Mouse (Mus musculus) skeletal muscle tissue, postnatal 0 days (tissue): ENCODE measurements around the gene Hyal3. TPM values are rescaled to one million over a fixed set of nuclear protein-coding genes. Genes with fewer than 3 reads are reported as not detected.

Experiments
- polyA plus RNA-seq: library from polyadenylated mRNA; unstranded; fragments of >200 nt; fragmentation: Nextera tagmentation; extraction: Ambion mirVana; gene quantifications from 2 replicates; pipeline ENCODE4 v1.2.1, GENCODE M21; 2015

Gene Hyal3
- 0.24 and 0.34 TPM in 2 replicates for polyA plus RNA-seq

DNA sequence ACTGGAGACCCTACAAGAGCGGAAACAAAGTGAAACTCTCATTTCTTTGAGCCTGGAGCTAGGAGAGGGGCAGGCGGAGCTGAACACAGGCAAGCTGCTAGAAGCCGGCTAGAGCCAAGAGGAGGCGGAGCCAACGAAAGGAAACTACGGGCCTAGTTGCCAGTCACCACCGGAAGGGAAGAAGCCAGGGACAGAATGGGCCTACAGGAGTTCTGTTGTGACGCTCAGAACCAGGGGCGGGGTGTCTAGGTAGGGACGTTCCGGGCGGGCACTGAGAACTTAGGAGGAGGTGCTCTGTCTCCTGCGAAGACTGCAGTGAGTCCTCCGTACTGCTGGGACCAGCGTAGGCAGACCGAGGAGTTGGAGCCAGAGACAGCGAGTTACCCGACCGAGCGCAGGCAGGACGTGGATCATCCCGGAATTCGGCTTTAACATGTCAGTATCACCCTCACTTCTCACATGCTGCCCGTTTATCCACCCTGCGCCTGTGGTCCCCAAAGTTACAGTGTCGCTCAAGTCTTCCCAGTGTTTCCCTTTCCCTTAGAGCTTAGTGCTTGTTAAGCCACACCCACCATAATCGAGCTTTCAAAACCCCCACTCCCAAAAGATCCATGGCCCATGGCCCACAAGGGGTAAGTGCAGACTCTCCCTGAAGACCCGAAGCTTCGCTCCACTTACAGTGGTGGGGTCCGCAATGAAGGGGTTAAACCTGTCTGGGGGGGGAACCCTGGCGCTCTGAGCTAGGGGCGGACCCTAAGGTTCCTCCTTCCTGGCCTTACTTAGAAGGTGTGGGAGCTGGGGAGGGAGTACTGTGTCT is at the start of gene Hyal3:
Hyal3 (plus strand) TSS at position 318 of the 817 bp plus-strand sequence.

DNA sequence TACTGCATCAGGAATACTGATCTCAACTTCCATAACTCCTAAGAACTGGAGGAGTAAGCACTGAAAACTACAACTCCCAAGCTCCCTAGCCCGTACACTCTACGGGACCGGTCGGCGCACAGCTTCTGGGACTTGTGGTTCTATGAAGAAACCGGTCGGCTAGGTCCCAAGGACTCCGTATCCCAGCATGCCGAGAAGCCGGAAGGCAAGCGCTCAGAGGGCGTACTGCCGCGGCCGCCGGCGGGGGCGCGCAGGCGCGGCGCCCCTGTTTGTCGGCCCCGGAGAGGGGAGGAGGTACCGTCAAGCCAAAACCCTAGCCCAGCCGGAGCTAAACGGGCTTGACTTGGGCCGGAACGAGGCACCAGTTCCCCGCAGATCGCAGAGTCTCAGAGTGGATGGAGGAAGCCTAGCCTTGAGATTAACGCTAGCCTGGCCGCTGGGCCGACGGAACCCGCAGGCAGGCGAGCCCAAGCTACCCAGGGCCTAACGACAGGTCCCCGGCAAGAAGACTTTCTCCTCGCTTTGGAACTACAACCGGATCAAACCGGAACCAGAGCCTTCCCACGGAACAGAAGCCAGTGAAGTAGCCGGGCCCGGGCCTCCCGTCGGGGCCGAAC is 46.7 kb upstream of the Hyal3 start, which contains the start of gene Tmem115:
Tmem115 (plus strand) TSS at position 155 of the 617 bp plus-strand sequence.

DNA sequence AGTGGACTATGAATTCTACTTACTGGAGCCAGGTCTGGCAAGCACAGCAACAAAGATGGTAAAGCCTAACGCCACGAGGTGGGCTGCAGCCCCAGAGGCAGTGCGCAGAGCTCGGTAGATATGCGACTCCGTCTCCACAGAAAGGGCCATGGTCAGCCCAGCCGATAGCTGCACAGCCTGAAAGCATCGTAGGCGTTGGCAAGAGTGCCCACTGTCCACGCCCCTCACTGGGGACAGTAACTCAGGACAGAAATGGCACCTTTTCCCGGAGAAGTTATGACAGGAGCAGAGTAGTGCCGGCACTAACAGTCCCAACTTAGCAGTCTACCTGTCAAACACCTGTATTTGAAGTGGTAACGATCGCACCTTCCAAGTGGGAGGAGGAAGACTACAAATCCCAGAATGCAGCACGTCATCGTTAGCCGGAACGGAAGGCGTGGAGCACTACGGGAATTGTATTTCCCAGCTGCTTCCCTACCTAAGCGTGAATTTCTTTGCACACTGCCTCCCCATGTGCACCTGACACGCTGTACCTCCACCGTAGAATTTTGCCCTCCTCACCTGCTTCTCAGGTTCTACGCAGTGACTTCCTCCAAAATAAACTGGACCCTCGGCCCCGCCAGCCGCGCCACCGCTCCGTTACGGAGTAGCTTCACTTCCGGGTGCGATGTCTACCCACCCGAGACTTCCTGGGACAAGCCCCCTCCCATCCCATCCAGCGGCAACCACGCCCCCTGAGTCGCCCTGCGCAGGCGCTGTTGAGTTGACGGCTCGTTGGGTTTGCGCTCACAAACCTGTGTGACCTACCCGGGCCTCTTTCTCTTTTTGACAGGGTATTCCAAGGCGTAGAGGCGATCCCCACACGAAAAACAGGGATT is 38.9 kb upstream of the Hyal3 start, which contains the start of the genes Cyb561d2 and Nprl2:
Cyb561d2 (minus strand) TSS at position 720 of the 878 bp plus-strand sequence.
Nprl2 (plus strand) TSS at position 753 of the 878 bp plus-strand sequence.

DNA sequence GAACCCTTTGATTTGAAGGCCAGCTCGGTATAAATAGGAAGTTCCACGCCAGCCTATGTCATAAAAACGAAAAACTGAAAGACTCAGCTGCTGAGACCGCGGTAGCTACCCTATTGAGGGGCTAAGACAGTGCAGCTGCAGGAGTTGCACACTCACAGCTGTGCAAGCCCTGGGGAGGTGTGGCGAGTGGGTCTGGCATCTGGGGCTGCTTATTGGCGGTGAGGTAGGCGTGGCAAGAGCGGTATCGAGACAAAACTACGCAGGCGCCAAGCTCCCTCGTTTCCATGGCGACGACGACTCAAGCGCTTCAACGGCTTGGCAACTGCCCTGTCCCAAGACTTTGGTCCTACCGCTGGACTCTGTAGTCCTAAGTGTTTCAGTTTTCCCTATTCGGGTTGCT is 33.6 kb upstream of the Hyal3 start, which contains the start of gene Zmynd10:
Zmynd10 (plus strand) TSS at position 273 of the 400 bp plus-strand sequence.

DNA sequence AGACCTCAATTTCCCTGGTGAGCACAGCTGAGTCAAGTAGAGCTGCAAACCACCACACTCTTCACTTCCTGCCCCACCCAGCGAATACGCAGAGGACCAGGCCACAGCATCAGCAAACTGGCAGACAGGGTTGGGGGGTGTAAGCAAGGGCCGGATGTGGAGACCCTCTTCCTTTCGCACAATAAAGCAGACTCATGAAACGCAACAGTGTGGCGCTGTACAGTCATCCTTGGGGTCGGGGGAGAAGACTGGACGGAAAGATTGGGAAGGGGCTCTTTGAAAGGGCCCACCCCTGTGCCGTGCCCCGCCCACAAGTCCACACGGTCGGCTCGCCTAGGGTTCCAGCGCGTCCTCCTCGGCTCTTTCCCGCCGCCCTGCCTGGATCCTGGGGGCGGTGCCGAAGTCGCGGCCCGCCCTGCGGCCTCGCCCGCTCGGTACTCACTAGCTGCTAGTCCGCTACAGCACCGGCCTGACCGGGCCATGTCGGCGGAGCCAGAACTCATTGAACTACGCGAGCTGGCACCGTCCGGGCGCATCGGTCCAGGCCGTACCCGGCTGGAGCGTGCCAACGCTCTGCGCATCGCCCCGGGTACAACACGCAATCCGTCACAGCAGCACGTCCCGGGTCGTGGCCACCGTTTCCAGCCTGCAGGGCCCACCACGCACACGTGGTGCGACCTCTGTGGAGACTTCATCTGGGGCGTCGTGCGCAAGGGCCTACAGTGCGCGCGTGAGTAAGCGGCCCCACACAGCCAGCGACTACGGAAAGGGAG is 29.3 kb upstream of the Hyal3 start, which contains the start of gene Rassf1:
Rassf1 (plus strand) TSS at position 439 of the 773 bp plus-strand sequence.

DNA sequence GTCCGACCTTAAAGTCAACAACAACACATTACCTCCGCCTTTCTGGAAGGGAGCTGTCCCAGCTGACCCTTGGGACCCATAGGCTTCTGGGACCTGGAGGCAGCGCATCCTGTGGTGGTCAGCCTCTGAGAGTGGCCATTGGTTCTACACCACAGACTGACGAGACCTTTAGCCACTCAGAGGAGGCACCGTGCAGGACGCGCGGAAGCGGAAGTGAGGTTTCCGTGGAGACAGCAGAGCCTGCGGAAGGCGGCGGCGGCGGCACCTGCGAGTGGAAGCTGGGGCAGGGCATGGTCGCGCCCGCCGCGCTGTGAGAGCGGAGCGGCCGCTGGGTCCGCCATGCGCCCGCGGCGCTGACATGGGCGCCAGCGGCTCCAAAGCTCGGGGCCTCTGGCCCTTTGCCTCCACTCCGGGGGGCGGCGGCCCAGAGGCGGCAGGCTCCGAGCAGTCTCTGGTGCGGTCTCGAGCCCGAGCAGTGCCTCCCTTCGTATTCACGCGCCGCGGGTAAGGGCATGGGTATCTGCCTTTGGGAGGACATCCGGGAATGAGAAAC is 17.5 kb upstream of the Hyal3 start, which contains the start of gene Tusc2:
Tusc2 (plus strand) TSS at position 227 of the 553 bp plus-strand sequence.

DNA sequence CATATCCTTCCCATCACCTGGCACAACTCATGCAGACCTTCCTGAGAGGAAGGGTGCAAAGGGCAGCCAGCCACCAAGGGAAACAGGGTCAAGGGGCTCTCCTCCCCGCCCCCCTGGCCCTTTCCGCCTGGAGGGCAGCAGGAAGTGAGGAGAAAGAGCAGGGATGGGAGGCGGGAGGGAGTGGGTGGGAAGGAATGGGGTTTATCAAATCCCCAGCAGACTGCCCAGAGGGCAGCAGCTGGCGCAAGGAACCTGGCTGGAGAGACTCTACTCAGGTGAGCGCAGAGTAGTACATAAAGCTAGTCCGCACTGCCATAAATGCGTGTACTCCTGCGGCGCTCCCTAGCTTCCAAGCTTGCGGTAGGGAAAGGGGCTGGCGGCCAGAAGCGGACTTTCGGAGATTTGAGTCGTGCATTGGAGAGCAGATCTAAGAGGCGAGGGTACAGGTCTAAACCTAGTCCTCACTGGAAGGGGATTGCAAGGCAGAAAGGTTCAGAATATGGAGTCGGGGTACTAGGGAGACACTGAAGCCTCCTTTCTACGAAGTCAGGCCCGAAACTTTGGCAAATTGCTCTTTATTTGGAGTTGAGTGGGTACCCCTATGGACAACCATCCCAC is 12.8 kb upstream of the Hyal3 start, which contains the start of gene Hyal2:
Hyal2 (plus strand) TSS at position 244 of the 618 bp plus-strand sequence.

DNA sequence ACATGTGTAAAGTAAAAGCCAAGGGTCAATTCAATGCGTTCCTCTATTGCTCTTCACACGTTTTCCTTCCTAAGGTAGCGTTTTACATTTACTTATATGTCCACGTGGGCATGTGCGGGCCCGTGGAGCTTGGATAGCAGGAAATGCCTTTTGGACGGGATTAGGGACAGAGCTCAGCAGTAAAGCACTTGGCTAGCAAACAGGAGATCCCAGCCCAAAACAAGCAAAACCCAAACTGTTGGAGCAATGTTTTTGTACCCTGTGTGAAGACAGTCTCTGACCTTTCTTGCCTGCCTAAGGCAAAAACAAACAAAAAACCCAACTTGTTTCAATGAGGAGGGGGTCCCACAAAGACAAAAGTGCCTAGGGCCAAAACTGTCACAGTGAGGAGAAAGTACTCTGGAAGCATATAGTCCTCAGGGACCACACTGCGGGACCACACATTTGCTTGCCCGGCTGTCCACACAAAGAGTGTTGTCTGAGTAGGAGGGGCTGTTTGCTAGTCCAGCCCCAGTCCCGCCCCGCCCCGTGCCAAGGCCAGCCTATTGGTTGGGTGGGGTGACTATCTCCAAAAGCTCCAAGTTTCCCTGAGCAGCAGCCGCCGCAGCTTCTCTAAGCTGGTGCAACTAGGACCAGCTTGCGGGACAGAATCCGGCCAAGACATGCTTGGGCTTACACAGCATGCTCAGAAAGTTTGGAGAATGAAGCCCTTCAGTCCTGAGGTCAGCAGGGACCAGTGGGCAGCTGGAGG is 4.1 kb upstream of the Hyal3 start, which contains the start of gene Hyal1:
Hyal1 (plus strand) TSS at position 571 of the 751 bp plus-strand sequence.

DNA sequence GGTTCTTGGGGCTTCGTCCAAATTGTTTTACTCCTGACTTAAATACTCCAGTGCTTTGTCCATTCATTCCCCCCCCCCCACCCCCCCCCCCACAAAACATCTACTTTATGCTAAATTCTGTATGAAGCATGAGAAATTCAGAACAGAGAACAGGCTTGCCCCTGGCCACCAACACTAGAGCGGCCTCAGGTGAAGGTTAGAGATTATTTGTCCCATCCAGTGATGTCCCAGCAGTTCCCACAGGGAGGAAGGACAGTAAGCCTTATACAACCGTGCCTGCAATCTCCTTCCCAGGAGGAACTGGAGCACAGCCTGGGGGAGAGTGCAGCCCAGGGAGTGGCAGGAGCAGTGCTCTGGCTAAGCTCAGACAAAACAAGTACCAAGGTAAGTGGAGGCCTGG is 2.0 kb upstream of the Hyal3 start, which contains the start of gene Naa80:
Naa80 (plus strand) TSS at position 301 of the 400 bp plus-strand sequence.

DNA sequence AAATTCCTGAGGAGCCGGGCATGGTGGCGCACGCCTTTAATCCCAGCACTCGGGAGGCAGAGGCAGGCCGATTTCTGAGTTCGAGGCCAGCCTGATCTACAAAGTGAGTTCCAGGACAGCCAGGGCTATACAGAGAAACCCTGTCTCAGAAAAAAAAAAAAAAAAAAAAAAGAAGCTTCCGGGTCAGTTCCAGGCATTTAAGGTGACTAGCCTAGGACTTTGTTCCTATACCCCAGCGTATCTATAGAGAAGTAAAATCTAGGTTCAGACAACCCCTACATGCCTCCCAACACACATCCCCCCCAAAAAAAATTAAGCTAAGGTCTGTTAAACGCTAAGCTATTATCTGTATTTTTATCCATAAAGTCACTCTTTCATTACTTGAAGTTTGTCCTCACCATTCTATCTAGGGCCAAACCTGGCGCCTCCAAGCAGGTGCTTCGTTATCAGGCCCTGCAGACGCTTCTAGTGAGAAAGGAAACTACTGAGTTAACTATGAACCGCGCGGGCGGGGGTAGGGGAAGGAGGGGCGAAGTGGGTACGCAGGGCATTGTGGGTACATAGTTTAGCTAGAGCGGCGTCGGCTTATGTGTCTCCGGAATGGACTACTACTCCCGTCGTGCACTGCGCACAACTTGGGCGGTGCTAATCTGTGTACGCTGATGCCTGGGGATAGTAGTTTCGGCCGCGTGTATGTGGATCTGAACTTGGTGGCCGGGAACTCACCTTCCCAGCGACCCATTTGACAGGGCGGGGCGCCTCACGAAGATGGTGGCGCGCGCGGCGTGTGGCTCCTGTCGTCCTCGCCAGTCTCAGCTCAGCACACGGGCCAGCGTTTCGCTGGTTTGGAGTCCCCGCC is 6.6 kb downstream of the Hyal3 start, which contains the start of gene Ifrd2:
Ifrd2 (plus strand) TSS at position 669 of the 859 bp plus-strand sequence.

DNA sequence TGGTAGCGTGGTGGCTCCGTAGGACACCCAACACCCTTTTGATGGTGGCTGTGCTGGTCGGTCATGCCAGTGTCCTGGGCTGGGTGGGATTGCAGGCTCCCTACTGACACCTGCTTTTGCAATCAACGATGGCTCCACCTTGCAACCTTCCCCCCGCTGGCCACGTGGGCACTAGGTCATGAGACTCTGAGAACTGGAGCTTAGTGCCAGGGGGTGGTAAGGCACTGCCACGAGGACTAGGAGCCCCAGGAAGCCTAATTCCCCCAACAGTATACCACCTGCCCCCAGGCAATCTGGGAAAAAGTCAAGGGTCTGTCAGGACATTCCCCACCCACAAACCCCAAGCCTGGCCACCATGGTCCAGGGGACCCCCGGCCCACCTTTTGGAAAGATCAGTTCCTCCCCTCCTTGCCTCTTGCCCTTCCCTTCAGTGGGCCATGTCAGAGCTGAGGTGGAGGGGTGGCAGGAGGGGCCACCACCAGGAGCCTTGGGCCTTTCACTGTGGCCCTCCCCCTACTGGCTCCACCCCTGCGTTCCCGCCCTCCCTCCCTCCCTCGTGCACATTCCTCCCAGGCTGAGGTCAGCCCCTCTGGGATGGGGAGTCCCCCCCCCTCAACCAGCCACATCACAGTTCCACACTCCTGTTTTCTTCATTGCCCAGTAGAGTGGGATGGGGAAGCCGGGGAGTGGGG is 28.3 kb downstream of the Hyal3 start, which contains the start of gene Sema3b:
Sema3b (minus strand) TSS at position 489 of the 692 bp plus-strand sequence.

DNA sequence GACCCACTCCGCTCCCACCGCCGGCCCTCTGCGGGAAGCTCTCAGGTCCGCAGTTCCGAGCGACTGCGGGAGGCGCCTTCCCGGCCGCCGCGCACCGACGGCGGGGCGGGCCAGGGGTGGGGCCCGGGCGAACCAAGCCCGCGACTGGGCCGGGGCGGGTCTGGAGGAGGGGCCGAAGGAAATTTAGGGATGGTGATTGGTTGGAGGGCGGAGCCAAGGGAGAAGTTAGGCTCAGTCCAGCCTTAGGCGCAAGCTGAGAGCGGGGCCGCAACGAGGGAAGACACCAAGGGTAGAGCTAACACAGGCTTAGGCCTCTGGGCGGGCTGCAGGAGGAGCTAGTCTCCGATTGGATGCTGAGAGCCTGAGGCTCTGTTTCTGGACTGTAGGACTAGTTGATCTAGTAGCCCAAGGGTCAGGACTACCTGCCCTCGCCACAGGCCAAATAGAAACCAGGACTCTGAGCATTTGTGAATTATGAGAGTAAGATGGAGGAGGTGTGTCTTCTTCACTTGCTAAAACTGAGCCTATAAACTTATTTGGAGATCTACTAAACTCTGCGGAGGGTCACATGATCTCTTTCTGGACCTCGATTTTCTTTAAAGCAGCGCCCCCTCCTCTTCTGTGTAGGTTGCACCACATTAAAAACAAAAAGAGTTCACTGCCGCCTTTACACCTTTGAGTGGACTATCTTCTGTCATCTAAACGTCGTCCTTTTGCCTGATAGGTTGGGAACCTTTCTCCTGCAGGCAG is 54.8 kb downstream of the Hyal3 start, which contains the start of gene Gnai2:
Gnai2 (minus strand) TSS at position 89 of the 750 bp plus-strand sequence.

